Mouse (Mus musculus): ENCODE measurements around the gene Tmbim4.

DNA sequence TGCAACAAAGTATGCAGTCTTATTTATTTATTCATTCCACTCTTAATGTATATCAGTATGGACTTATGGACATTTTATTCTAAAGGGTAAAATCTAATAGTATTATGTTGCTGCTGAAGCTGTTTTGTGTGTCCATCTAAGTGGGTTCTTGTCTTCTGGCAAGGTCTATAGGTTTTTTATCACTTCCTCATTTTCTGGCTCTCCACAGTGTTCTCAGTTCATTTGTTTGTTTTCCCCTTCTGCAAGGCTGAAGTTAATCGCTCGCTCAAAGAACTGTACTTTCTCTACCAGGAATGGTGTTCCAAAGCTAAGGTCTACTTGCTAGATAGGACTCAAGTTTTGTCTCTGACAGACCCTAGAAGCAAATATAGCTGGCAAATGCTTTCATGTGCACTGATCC, 18.0 kb upstream of the Tmbim4 start:
- TF ChIP-seq CTCF (IDR thresholded peaks at IDR 0.05; ENCODE audit: low read depth, low read length) (no peak), GATA1 (IDR thresholded peaks at IDR 0.05; ENCODE audit: borderline replicate concordance, low read length) (no peak), TAL1 (conservative IDR thresholded peaks at IDR 0.05; ENCODE audit: low read depth, low read length) (no peak), POLR2AphosphoS5 (IDR thresholded peaks at IDR 0.05; ENCODE audit: insufficient replicate concordance, low read depth, low read length) (no peak), GATA2 (IDR thresholded peaks at IDR 0.05; ENCODE audit: borderline replicate concordance, low read depth, low read length) (no peak)

Data from G1E (cell line).